Mouse (Mus musculus): ENCODE data around the gene C1ra.
"Not testable (repeated sequence)": the region's sequence is repeated elsewhere in the genome, so short reads cannot be mapped to it uniquely, and the experiment has no call there.

C1ra gene

GRCm38 (mm10) chr6:124541176-124541575 lies 29.0 kb downstream of the C1ra start:
- in situ Hi-C loops (cut with MboI; ENCODE audit: low sequenced_read_pairs), result not testable (repeated sequence)

DNA sequence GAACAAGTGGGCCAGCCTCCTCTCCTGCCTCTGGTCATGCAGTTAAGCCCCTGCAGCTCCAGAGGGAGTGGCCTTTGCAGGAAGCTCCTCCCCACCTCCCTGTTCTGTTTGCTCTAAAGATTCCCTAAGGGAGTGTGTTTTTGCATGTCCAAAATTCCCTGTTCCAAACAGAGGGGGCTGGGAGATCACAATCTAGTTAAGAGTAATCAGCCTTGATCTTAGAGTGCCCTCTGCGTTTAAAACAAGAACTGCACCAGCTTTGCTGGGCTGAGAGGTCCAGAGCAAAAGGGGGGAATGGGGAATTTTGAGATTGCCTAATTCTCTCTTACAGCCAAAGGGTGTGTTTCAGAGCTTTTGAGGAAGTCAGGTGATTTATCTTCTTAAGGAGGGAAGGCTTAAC lies 30.1 kb downstream of the C1ra start, which contains the start of gene C1s1:
Gene C1s1, minus strand, starts transcription at position 76 of the 400 bp plus-strand sequence.
- in situ Hi-C loops (cut with MboI; ENCODE audit: low sequenced_read_pairs), result not testable (repeated sequence)

DNA sequence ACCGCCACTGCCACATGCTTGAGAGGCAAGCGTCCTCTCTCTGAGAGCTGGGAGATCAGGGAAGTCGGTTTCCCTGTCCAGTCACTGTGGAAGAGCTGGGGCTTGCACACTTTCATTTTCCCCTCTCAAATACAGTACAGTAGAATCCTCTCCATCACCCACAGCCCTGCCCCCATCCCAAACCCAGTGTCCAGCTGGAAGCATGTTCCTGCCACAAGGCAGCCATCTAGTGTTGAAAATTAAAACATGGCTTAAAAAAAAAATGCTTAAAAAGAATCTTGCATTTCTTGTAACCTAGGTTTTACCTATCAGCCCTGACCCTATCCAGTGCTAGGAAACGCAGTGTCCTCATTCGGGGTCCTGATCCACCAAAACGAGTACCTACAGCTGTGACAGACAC lies 32.3 kb downstream of the C1ra start:
- in situ Hi-C loops (cut with MboI; ENCODE audit: low sequenced_read_pairs), result no loop called here

- in situ Hi-C loops (cut with MboI; ENCODE audit: low sequenced_read_pairs), result no loop called here
These were observed 33.2 kb downstream of the C1ra start for GRCm38 (mm10) chr6:124545425-124545824.

DNA sequence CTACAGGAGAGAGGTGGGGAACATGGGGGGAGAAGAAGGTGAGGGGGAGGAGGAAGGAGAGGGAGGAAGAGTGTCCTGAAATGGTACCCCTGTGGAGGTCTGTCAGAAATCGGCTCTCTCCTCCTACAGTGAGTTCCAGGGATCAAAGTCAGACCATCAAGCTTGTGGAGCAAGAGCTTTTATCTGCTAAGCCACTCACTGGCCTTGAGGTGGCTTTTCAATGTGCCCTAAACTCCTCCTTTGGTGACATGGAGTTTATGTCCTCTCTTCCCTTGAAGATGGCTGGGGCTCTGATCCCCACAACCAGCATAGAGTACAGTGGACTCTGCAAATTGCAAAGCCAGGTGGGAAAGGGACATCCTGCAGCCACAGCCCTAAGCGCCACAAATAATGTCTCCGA lies 35.8 kb downstream of the C1ra start:
- in situ Hi-C loops (cut with MboI; ENCODE audit: low sequenced_read_pairs), result not testable (repeated sequence)

DNA sequence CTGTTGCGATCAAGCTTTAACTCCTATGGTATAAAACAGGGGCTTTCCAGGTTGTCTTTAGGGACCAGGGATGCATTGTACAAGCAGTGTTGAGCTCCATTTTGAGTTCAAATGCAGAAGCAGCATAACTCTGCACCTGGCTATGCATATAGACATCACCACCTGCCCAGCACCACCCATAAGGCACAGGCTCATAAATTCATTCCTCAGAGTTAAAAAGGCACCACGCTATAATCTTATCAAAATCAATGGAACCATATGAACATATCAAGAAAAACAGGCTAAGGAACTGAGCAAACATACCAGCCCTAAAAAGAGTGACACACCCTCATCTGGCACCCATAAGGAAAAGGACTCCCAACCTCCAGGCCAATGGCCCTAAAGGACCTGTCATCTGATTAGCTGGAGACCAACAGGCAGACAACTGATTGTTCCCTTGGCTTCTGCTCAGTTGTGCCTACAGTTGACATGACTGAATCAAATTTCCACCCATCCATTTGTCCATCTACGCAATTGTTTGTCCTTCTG lies 36.9 kb downstream of the C1ra start:
- in situ Hi-C loops (cut with MboI; ENCODE audit: low sequenced_read_pairs), result no loop called here

GRCm38 (mm10) chr6:124552766-124553165 lies 40.6 kb downstream of the C1ra start:
- in situ Hi-C loops (cut with MboI; ENCODE audit: low sequenced_read_pairs), result no loop called here

DNA sequence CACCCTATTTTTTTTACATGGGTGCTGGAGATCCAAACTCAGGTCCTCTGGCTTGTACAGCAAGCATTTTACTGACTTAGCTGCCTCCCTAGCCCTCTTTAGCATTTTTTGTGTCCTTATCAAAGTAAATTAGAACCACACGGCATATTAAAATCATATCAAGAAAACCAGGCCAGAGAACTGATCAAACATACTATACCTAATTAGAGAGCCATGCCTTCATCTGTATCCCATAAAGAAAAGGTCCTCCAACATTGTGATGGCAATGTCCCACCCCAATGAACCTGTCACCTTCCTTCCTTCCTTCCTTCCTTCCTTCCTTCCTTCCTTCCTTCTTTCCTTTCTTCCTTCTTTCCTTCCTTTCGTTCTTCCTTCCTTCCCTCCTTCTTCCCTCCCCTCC lies 43.8 kb downstream of the C1ra start:
- in situ Hi-C loops (cut with MboI; ENCODE audit: low sequenced_read_pairs), result not testable (repeated sequence)

DNA sequence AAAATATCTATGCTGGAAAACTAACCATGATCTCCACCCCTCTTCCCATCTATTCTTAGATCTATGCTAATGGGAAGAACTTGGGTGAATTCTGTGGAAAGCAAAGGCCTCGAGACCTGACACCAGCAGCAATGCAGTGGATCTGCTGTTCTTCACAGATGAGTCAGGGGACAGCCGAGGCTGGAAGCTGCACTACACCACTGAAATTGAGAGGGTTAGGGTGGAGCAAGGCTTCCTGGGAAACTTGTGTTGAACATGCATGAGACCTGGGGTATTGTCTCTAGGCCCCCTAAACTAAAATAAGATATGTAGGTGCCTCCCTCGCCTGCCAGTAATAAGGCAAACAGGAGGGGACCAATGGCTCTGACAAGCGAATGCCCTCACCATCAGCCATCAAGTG lies 49.0 kb downstream of the C1ra start:
- in situ Hi-C loops (cut with MboI; ENCODE audit: low sequenced_read_pairs), result not testable (repeated sequence)

GRCm38 (mm10) chr6:124561611-124562010 lies 49.4 kb downstream of the C1ra start:
- in situ Hi-C loops (cut with MboI; ENCODE audit: low sequenced_read_pairs), result not testable (repeated sequence)

- in situ Hi-C loops (cut with MboI; ENCODE audit: low sequenced_read_pairs), result no loop called here
These were observed 57.8 kb downstream of the C1ra start, which contains the start of gene C1rb for GRCm38 (mm10) chr6:124570026-124570425. Gene C1rb (plus strand): TSS chr6:124570294.
